Mouse (Mus musculus) spleen, adult 12 weeks (tissue): Measurements from ENCODE around the gene Plekha5.

ENCODE experiments used
- DNase-seq: peaks from one replicate; pipeline ENCODE4 v3.0.0; 2022; ENCODE audit warnings: low spot score

Gene Plekha5

DNA sequence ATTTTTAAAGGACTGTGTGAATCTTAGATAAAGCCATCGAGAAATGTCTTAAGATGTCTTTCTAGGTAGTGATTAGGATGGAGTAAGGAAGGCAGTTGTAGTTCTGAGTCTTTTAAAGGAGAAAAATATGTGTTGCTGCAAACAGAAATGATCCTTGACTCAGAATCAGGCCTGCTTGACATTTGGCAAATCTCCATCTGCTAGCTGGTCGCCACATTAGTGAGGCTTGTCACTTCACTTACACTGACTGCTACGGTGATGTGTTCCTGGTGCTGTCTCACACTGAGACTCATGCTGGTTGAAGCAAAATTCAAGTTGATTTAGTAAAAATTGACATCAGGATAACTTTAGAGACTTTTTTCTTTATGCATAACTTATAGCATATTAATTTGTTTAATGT is 32.0 kb downstream of the Plekha5 start:
- DNase-seq: no peak

DNA sequence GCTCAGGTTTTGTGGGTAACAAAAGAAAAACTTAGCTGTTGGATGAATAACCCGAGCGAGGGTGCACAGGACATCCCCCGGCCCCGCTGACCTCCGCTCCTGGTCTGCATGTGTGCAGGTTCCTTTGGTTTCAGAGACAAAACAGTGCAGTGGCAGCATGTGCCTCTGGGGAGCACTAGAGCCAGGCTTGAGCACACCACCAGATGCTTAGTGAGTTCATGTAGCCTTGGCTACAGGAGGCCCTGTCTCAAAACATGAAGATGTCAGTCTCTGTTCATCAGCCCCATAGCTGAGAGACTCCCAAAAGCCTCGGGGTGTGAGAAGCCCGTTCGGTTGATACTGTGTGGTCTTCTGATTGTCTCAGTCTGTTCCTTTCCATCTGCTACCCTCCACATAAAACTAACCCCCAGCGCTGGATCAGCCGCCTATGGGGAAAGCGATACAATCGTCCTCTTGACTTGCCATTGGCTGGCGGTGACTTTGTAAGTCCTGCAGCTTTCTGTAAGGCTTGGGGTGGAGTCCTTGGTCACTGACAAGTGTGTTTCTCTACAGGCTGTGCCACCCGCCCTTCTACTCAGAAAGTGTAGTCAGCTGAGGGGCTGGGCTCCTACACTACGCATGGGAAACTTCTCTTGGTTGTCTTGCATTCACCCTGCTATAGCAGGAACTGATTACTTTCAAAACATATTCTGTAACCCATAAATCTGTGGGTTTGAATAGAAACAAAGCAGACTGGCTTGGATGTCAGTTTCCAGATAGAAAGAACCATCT is 32.7 kb downstream of the Plekha5 start:
- no peak for DNase-seq

GRCm38 (mm10) chr6:140460398-140460797 is 36.5 kb downstream of the Plekha5 start:
- DNase-seq: no peak

DNA sequence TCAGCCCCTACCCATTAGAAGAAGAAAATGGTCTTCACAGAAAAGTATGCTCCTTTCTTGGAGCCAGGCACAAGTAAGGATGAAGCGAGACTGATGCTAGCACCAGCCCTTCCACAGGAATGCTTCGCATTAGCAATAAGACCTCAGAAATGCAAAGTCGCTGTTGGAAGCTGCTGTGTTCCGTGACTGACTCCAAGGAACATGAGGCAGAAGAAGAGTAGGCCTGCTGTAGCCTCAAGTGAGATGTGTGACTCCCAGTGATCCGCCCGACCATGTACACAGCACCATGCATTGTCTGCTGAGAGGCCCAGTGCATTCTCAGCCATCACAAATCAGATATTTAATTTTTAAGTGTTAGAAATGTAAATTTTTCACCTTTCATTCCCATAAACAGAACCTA is 41.0 kb downstream of the Plekha5 start:
- DNase-seq: no peak

- no peak for DNase-seq
These were observed 42.2 kb downstream of the Plekha5 start for GRCm38 (mm10) chr6:140465946-140466646.

DNA sequence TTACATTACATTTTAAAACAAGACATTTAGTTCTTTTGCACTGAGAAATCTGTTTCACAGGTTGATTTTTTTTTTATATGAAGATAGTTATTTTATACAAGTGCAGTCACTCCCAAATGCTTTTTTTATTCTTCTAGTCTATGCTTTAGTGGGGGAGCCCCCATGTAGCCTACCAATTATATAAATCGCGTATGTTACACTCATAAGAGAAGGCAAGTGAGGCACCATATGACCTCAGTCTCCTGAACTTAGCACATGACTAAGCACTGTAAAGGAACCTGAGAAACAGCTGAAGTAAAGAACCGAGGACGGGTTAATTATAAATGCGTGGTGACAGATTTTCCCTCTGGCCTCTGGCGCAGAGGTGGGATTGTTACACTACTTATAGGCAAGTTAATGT is 43.0 kb downstream of the Plekha5 start:
- no peak for DNase-seq

GRCm38 (mm10) chr6:140467851-140468250 is 44.0 kb downstream of the Plekha5 start:
- no peak for DNase-seq

DNA sequence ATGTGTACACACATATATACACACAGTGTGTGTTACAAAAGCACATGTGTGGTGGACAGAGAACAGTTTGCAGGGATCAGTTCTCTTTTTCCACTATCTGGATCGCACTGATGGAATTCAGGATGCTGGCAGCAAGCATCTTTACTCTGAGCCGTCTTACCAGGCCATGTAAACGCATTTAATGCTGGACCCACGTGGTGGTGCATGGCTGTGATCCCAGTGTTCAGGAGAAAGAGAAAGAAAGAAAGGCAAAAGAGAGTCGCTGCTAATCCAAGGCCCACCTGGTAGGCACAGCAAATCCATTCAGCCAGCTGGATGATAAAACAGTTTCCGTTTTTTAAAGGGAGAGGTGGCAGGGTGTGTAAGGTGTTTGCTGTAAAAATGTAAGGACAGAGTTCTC is 45.9 kb downstream of the Plekha5 start:
- DNase-seq: no peak

DNA sequence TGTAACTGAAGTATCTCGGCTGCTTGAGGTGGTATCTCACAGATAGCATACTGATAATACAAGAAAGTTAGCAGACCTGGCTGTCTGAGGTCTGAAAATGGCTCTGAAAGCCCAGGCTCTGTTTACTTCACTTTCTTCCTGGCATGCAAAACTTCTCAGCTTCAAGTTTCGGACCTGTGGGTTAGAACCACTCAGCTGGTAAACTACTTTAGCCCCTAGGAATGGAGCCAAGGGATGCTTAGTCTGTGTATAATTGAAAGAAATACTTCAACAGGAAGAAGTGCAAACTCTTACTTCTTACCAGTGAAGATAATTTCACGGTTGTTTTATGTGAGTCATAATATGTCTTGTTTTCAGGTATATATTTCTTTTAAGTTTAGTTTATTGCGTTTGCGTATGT is 47.9 kb downstream of the Plekha5 start:
- DNase-seq: no peak

GRCm38 (mm10) chr6:140472345-140472744 is 48.5 kb downstream of the Plekha5 start:
- DNase-seq: no peak

DNA sequence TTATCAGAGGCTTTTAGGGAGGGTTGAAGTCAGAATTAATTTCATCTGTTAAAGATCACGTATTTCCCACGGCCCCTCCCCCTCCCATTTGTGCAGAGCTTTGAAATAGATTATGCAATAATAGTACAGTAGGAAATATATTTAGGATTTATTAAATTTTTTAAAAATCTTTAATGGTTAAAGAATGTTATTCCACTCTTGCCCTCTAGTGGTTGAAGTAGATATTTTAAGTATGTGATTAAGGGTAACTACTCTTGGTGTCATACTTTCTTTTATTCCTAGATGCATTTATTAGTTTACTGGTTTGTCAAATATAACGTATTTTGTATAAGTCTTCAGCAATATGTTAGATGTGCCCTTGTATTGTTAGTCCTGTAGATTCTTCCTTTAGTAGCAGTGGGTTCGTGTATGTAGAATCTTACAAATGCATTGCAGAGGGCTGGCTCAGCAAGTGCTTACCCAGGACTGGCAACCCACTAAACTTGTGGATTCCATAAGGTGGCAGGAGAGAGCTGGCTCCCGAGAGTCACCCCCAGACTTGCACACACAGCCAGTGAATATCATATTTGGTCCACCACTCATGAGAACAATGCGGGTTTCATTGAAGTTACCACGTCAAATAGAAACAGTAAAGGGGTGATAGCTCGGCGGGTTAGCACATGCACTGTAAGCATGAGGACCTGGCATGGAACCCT is 51.7 kb downstream of the Plekha5 start:
- no peak for DNase-seq

GRCm38 (mm10) chr6:140476981-140477380 is 53.1 kb downstream of the Plekha5 start:
- DNase-seq: no peak

DNA sequence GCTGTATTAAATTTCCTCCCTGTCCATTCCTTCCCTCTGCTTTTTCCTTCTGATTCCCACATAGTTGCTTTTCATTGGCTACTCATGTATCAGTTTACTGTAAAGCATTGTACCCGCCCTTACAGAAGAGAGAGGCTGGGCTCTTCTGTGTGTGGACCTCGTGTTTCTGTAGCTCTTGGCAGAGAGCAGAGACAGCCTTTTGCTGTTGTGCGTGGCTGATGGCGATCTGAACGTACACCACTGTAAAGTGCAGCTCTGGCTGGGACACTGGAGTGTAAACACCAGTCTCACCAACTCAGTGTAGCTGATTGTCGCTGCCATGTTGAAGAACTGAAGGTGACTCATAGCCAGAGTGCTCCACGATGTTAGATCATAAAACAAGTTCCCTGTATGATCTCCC is 54.2 kb downstream of the Plekha5 start:
- no peak for DNase-seq

DNA sequence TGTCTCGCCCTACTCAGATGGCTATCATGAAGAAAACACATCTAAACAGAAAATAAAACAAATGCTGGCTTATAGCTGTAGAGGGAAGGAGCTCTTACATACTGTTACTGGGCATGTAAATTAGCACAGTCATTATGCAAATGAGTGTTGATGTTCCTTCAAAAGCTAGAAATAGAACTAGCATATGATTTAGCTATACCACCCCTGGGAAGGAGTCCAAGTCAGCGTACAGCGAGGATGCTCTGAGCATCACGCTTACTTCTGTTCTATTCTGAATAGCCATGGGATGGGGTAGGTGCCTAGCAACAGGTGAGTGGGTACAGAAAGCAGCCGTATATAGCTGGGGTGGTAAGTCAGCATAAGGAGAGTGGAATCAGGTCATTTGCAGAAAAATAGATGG is 55.1 kb downstream of the Plekha5 start:
- no peak for DNase-seq

GRCm38 (mm10) chr6:140480425-140481081 is 56.7 kb downstream of the Plekha5 start:
- DNase-seq: no peak

GRCm38 (mm10) chr6:140481701-140482460 is 58.0 kb downstream of the Plekha5 start:
- DNase-seq: no peak

DNA sequence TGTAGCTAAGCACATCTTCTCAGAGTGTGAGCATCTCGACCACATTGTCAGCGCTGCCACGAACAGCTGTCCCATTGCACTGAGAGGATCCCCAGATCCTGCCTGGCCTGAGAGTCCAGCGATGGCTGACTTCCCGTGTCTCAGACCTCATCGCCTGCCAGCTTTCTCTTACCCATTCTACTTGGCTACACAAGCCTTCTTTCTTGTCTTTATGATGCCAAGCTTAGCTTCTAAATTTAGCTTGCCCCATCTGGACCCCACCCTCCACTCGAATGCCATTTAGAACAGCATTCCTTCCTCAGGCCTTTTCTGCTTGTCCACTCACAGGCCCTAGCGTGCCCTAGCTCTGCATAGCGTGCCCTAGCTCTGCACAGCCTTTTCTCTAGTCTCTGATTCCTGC is 60.3 kb downstream of the Plekha5 start:
- no peak for DNase-seq

DNA sequence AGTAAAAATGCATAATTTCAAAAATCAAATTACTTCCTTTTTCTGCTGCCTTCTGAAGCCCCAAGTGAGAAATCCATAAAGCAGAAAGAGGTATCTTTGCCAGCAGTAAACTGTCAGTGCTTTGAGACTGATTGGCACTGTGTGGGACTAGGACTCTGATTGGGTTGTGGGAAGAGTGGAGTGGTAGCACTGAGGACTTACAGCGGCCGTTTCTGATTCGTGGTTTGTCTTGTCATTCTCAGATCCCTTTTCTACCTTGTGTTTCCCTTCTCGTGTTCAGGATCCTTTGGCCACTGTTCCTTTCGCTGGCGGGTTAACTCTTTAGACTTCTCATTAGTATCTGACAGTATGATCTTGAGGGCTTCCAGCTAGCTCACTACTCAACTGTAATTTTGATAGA is 61.8 kb downstream of the Plekha5 start:
- DNase-seq: no peak

DNA sequence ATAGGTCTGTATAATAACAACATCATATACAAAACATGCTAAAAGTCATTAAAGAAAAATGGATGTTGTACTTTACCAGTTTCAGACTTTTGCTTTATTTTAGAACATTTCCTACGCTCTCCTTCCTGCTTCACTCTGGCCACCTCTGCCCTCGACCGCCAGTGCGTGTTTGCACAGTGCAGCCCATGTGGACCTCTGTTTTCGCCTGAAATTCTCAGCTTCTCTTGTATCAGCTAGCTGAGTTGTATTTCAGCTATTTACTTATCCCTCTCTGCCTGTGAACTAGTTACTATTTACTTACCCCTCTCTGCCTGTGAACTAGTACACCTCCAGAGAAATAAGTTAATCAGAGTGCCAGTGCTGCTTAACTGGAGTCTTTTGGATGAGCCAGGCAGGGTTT is 62.8 kb downstream of the Plekha5 start:
- no peak for DNase-seq

GRCm38 (mm10) chr6:140487489-140487888 is 63.6 kb downstream of the Plekha5 start:
- DNase-seq: no peak

DNA sequence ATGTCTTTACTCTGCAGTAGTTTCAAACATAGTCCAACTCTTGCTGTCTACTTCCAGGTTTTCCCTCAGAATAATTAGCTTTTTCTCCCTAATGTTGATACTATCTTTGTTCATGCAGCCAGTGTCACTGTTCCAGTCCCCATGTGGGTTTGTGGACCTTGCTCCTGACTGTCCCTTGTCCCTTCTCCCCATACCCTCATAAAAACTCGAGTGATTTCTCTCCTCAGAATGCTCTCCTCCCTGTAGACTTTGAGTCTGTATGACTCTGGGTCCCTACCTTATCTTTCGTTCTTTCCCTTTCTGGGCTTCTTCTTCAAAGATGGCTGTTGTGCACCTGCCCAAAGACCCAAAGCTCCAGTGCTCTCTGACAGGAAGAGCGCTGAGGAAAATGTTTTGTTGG is 64.8 kb downstream of the Plekha5 start:
- no peak for DNase-seq

DNA sequence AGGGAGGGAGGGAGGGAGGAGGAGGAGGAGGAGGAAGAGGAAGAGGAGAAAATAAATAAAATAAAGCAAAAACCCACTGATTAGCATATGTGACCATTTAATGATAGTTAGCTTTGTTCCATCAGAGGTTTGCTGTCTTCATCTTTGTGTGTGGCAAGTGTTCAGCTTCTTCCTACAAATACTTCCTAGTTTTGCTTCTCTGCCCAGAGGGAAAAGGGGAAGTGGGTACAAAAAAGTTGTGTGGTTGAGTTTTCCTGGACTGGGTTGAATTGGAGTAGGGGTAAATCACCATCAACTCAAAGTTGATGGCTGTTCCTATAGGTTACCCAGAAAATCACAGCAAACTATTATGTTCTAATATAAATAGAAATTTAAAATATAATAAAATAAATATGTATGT is 65.7 kb downstream of the Plekha5 start:
- no peak for DNase-seq
